Mouse (Mus musculus) heart, embryonic 14.5 days (tissue): ENCODE measurements around the gene Tiparp. TPM values are rescaled to one million over a fixed set of nuclear protein-coding genes. Genes with fewer than 3 reads are reported as not detected.

Source experiments
- ATAC-seq: fragments of 200-750 bp; cut with Nextera tagmentation; 2 replicates; pipeline ENCODE4 v1.8.0; 2017; ENCODE audit warnings: low read depth, moderate TSS enrichment; ENCODE audit not compliant: insufficient number of reproducible peaks, insufficient read depth, low FRiP score
- H3K27ac ChIP-seq, 2 experiments: fragments of 200-500 bp in 1 of 2; fragments of 300-500 bp in 1 of 2; sonication (generic) in 1 of 2; replicated peaks in 1 of 2; 2 replicates each; pipeline ENCODE4 v1.5.1; 2012 to 2014; ENCODE audit warnings: low read depth in 2 of 2, low read length in 2 of 2, control low read depth in 1 of 2, mild to moderate bottlenecking in 1 of 2, mixed read lengths in 1 of 2; ENCODE audit not compliant: control insufficient read depth in 1 of 2, insufficient read depth in 1 of 2
- H3K27me3 ChIP-seq: fragments of 300-500 bp; sonication (generic); 2 replicates; pipeline ENCODE4 v1.6.1; 2014; ENCODE audit warnings: mild to moderate bottlenecking, low read length, control low read depth; ENCODE audit not compliant: control insufficient read depth, insufficient read depth
- H3K36me3 ChIP-seq: fragments of 300-500 bp; sonication (generic); 2 replicates; pipeline ENCODE4 v1.6.1; 2014; ENCODE audit warnings: mild to moderate bottlenecking, control low read depth, low read length, mixed read lengths; ENCODE audit not compliant: control insufficient read depth, insufficient read depth
- H3K4me1 ChIP-seq, 2 experiments: fragments of 200-500 bp in 1 of 2; fragments of 300-500 bp in 1 of 2; sonication (generic) in 1 of 2; 2 replicates each; pipeline ENCODE4 v1.6.1; 2012 to 2014; ENCODE audit warnings: low read length in 2 of 2, control low read depth in 1 of 2, mixed read lengths in 1 of 2; ENCODE audit not compliant: control insufficient read depth in 2 of 2, insufficient read depth in 2 of 2
- H3K4me2 ChIP-seq: fragments of 300-500 bp; sonication (generic); 2 replicates; pipeline ENCODE4 v1.6.1; 2014; ENCODE audit warnings: mild to moderate bottlenecking, low read length
- H3K4me3 ChIP-seq, 2 experiments: fragments of 200-500 bp in 1 of 2; fragments of 300-500 bp in 1 of 2; sonication (generic) in 1 of 2; 2 replicates each; pipeline ENCODE4 v1.5.1; 2012 to 2014; ENCODE audit warnings: low read length in 2 of 2, mild to moderate bottlenecking in 2 of 2, control low read depth in 1 of 2, low read depth in 1 of 2, moderate library complexity in 1 of 2; ENCODE audit not compliant: control insufficient read depth in 1 of 2, insufficient read depth in 1 of 2
- H3K9ac ChIP-seq: fragments of 300-500 bp; sonication (generic); 2 replicates; pipeline ENCODE4 v1.6.1; 2014; ENCODE audit warnings: mild to moderate bottlenecking, low read length
- H3K9me3 ChIP-seq: fragments of 300-500 bp; sonication (generic); 2 replicates; pipeline ENCODE4 v1.6.1; 2016; ENCODE audit warnings: low read length, control low read depth; ENCODE audit not compliant: control insufficient read depth
- WGBS: fragments of 180-500 bp; shearing (Covaris S2); extraction: QIAGEN DNeasy Blood & Tissue Kit; methylation state at CpG from one replicate; pipeline ENCODE4 v1.1.7; 2014; 5-methylcytosine and 5-hydroxymethylcytosine counted together
- polyA plus RNA-seq: library from polyadenylated mRNA; unstranded; fragments of >200 nt; fragmentation: Nextera tagmentation; extraction: Ambion mirVana; gene quantifications from 2 replicates; pipeline ENCODE4 v1.2.1, GENCODE M21; 2014

Tiparp gene
- polyA plus RNA-seq, 1 experiment from 2014 or later, result 26.6 TPM

GRCm38 (mm10) chr3:65533014-65533413 is 4.8 kb downstream of the Tiparp start:
- peaks cover 0 to 19% of the 10 kb centered on the region in 2 experiments; a peak in 2 of 4 replicates for H3K4me1 ChIP-seq
- H3K9me3 ChIP-seq, result no peaks in the 10 kb centered on the region
- ATAC-seq, result no peak
- no peak overlapping the region for H3K4me2 ChIP-seq
- no peak overlapping the region for H3K27ac ChIP-seq
- no peaks in the 10 kb centered on the region for H3K27me3 ChIP-seq
- 72% methylated on average over 2 of the region's 2 CpGs for WGBS
- no peak overlapping the region for H3K9ac ChIP-seq
- no peak overlapping the region for H3K4me3 ChIP-seq
- H3K36me3 ChIP-seq, result peaks cover 13% of the 10 kb centered on the region

GRCm38 (mm10) chr3:65533598-65533997 is 5.4 kb downstream of the Tiparp start:
- H3K4me1 ChIP-seq, result peaks cover 0 to 19% of the 10 kb centered on the region in 2 experiments; a peak in 2 of 4 replicates
- H3K9me3 ChIP-seq, result no peaks in the 10 kb centered on the region
- H3K36me3 ChIP-seq, result peaks cover 13% of the 10 kb centered on the region
- 24% methylated on average over 3 of the region's 3 CpGs for WGBS
- H3K27me3 ChIP-seq, result no peaks in the 10 kb centered on the region
- H3K9ac ChIP-seq, result no peak overlapping the region
- H3K4me2 ChIP-seq, result no peak overlapping the region
- H3K27ac ChIP-seq, result no peak overlapping the region
- ATAC-seq, result no peak
- no peak overlapping the region for H3K4me3 ChIP-seq

GRCm38 (mm10) chr3:65534488-65534887 is 6.3 kb downstream of the Tiparp start:
- H3K9me3 ChIP-seq, result no peaks in the 10 kb centered on the region
- no peak overlapping the region for H3K9ac ChIP-seq
- peaks cover 13% of the 10 kb centered on the region for H3K36me3 ChIP-seq
- no peak for ATAC-seq
- H3K4me2 ChIP-seq, result no peak overlapping the region
- 61% methylated on average over 2 of the region's 2 CpGs for WGBS
- no peaks in the 10 kb centered on the region for H3K27me3 ChIP-seq
- peaks cover 0 to 19% of the 10 kb centered on the region in 2 experiments; a peak in 2 of 4 replicates for H3K4me1 ChIP-seq
- no peak overlapping the region for H3K27ac ChIP-seq
- no peak overlapping the region for H3K4me3 ChIP-seq

DNA sequence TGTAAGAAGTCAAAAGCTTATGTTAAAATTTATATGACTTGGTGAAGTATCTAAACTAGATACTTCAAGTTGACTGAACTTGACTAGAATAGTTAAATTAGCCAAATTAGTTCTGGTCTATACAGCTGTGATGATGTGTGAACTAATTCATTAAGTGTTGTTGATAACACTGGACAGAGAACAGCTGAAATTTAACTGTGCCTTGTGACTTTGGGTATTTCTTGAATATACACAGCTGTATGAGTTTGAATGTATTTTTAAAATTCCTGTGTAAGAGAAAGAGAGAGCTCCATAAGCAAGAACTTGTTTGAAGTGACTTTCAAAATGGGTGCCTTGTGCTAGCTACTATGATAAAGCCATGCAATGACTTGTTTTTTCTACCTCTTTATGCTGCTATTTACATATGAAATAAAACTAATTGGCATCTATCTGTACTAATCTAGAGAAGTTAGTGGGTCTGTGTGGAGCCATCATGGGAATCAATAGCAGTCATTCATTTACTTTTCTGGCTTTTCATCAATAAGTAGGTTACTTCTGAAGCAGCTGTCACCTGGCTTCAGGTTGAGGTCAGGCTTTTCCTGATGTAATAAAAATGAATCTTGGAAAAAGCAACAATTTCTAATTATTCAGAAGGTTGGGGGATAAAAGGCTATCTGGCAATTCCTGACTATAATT is 7.0 kb downstream of the Tiparp start:
- H3K4me2 ChIP-seq, result no peak overlapping the region
- no peaks in the 10 kb centered on the region for H3K27me3 ChIP-seq
- H3K4me3 ChIP-seq, result no peak overlapping the region
- no peaks in the 10 kb centered on the region for H3K9me3 ChIP-seq
- H3K27ac ChIP-seq, result no peak overlapping the region
- H3K4me1 ChIP-seq, result peaks cover 0 to 16% of the 10 kb centered on the region in 2 experiments; a peak in 2 of 4 replicates
- peaks cover 15% of the 10 kb centered on the region for H3K36me3 ChIP-seq
- no peak overlapping the region for H3K9ac ChIP-seq
- no peak for ATAC-seq

DNA sequence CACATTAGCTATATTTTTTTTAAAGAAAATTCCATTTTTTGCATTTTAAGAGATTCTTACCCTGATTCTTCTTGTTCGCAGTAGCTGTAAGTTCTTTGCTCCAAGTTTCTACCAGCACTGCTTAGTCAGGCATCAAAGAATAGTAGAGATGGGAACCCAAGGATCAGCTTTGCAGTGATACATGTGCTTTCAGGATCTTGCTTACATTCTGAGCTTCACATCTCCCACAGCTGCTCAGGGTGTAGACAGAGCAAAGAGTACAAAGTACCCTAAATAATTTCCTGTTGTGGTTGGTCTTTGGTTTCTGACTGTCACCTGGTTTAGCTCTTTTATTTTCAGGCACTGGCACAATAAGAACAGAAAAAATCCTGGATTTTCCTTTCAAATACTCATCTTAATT is 9.1 kb downstream of the Tiparp start:
- H3K27ac ChIP-seq, result no peak overlapping the region
- H3K9ac ChIP-seq, result no peak overlapping the region
- no peak for ATAC-seq
- 0 out of 2 replicates have a peak, but pooled peaks cover 7% of the 10 kb centered on the region for H3K36me3 ChIP-seq
- no peak overlapping the region for H3K4me2 ChIP-seq
- H3K9me3 ChIP-seq, result no peaks in the 10 kb centered on the region
- 84% methylated on average over 1 of the region's 1 CpGs for WGBS
- no peaks in the 10 kb centered on the region for H3K27me3 ChIP-seq
- no peak overlapping the region for H3K4me3 ChIP-seq
- peaks cover 0 to 26% of the 10 kb centered on the region in 2 experiments; a peak in 3 of 4 replicates for H3K4me1 ChIP-seq

DNA sequence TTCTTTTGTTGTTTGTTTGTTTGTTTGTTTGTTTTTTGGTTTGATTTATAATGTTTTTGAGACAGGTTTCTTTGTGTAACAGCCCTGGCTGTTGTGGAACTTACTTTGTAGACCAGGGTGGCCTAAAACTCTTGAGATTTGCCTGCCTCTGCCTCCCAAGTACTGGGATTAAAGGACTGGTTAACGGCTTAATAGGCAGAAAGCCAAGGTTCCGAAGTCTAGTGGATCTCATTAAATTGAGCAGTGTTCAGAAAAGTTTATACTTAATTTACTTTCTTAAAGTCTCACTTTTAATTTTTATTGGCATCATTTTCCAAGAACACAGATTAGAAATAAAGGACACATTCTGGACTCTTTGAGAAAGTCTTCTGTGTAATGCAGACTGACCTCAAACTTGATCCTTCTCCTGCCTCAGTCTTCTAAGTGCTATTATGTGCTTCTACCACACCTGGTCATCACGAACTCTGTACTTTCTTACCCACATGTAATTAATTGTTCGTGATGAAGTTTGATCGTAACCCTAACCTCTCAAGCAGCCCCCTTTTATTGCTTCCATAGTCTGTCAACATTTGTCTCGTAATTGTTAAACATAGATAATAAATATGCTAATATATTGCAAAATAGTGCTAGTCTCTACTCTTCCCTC is 12.8 kb downstream of the Tiparp start:
- Histone ChIP-seq H3K27ac (no peak overlapping the region), H3K4me1 (peaks cover 0 to 15% of the 10 kb centered on the region in 2 experiments; a peak in 3 of 4 replicates), H3K36me3 (0 out of 2 replicates have a peak, but pooled peaks cover 3% of the 10 kb centered on the region), H3K9me3 (no peaks in the 10 kb centered on the region), H3K4me2 (no peak overlapping the region), H3K4me3 (no peak overlapping the region), H3K27me3 (no peaks in the 10 kb centered on the region), H3K9ac (no peak overlapping the region)
- WGBS, result 84% methylated on average over 6 of the region's 6 CpGs
- ATAC-seq, result no peak

- Histone ChIP-seq H3K27ac (no peak overlapping the region), H3K9me3 (no peaks in the 10 kb centered on the region), H3K4me1 (peaks cover 0 to 14% of the 10 kb centered on the region in 2 experiments; a peak in 3 of 4 replicates), H3K9ac (no peak overlapping the region), H3K4me2 (no peak overlapping the region), H3K27me3 (no peaks in the 10 kb centered on the region), H3K4me3 (no peak overlapping the region), H3K36me3 (0 out of 2 replicates have a peak, but pooled peaks cover 3% of the 10 kb centered on the region)
- no peak for ATAC-seq
- WGBS, result 12% methylated on average over 4 of the region's 4 CpGs
Observed at GRCm38 (mm10) chr3:65541552-65541935, 13.3 kb downstream of the Tiparp start.
